Mouse (Mus musculus) liver, postnatal 0 days (tissue): ENCODE measurements around the gene Exosc10.

Source experiments
- CTCF ChIP-seq: sonication (generic); IDR thresholded peaks from 2 replicates; pipeline ENCODE4 v1.5.1; 2016; ENCODE audit warnings: antibody characterized with exemption, low read depth
- EP300 ChIP-seq: IDR thresholded peaks from 2 replicates; pipeline ENCODE4 v1.6.1; 2016; ENCODE audit warnings: antibody characterized with exemption, low read depth, mild to moderate bottlenecking

GRCm38 (mm10) chr4:148510691-148511090 is 47.5 kb upstream of the Exosc10 start:
- TF ChIP-seq CTCF (no peak), EP300 (no peak)
